Mouse (Mus musculus): ENCODE results near the gene Taf8.

Gene Taf8

DNA sequence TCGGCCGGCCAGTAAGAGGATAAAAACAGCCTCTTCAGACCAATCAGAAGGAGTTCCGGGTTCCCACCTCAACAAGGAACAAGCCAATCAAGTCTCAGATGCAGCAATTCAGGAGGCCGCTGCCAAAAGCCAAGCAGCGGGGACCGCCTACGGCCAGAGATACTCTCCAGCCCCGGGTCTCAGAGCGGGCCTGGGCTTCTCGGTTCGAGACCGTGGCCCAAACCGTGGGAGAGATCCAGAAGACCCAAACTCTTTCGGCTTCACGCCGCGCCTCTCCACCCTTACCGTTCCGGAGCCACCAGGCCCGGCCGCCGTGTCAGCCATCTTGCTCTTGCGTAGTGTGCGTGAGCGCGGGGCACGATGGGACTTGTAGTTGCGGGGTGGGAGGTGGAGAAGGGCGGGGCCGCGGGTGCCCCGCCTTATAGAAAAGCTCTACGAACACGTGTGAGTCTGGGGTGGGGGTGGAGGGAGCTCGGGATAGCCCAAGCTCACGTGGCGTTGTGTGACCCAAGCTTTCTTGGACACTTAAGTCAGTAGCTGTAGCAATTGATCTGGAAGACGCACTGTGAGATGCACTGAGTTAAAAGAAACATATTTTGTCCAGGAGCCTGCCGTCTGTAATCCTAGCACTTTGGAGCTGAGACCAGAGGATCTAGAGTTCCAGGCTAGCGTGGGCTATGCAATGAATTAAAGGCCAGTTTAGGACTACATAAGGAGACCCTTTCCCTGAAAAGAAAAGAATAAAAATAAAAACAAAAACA, at the start of gene Taf8:
Gene Taf8 (minus strand): TSS at position 347 of the 761 bp plus-strand sequence.
- peak; percentile 77 for DNase-seq (ENCODE audit: extremely low spot score, low read depth, low spot score)

GRCm38 (mm10) chr17:47551049-47551448, 49.0 kb upstream of the Taf8 start:
- no peak for DNase-seq (ENCODE audit: extremely low spot score, low read depth, low spot score)

GRCm38 (mm10) chr17:47545861-47546331, 43.8 kb upstream of the Taf8 start:
- no peak for DNase-seq (ENCODE audit: extremely low spot score, low read depth, low spot score)

DNA sequence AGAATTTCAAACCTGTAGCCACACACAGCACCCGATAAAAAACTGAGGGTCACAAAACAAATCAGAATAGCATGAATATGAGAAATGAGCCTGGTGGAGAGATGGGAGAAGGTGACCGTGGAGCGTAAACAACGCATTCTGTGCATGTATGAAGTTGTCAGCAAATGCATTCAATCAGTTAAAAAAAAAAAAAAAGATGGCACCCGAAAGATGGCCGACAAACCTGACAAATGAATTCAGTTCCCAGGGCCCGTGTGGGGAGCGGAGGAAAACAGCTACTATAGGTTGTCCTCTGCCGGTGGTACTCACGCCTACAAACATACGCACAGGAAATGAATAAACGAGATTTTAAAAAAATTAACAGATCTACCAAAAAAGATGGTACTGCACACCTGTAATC, 43.1 kb upstream of the Taf8 start:
- DNase-seq (ENCODE audit: extremely low spot score, low read depth, low spot score): no peak

GRCm38 (mm10) chr17:47543051-47543650, 41.1 kb upstream of the Taf8 start:
- DNase-seq (ENCODE audit: extremely low spot score, low read depth, low spot score): no peak

GRCm38 (mm10) chr17:47542061-47542460, 40.0 kb upstream of the Taf8 start:
- DNase-seq (ENCODE audit: extremely low spot score, low read depth, low spot score): no peak

- no peak for DNase-seq (ENCODE audit: extremely low spot score, low read depth, low spot score)
Observed at GRCm38 (mm10) chr17:47539128-47539527, 37.0 kb upstream of the Taf8 start.

DNA sequence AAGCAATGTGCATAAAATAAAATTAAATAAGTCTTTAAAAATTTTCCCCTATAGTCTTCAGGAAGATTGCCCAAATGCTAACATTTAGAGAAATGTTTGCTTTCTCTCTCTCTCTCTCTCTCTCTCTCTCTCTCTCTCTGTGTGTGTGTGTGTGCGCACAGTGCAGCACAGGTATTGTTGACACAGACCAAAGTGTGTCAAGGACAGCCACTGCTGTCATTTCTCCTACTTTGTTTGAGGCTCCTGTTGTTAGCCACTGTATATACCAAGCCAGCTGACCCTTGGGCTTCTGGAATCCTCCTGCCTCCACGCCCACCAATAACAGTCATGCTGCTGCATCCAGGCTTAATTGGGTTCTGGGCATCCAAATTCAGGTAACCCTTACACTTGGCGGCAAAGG, 36.0 kb upstream of the Taf8 start:
- DNase-seq (ENCODE audit: extremely low spot score, low read depth, low spot score): no peak

DNA sequence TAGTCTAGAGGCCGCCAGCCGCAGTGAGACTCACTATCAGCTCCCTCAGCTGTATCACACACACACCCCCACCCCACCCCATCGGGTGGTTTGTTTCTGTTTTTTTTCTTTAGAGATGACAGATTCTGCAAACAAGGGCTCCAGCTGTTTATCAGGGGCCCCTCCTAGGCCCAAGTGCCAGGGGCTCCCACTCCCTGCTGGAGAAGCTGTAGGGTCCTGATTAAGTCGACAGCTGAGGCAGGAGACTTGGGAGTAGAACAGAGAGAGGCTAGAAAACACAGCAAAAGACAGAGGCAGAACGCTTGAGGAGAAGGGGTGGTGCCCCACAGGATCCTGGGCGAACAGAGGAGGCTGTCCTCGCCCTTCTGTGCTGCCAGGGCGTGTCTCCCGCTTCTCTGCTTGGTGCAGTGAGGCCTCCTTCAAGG, 33.7 kb upstream of the Taf8 start:
- DNase-seq (ENCODE audit: extremely low spot score, low read depth, low spot score): no peak

- no peak for DNase-seq (ENCODE audit: extremely low spot score, low read depth, low spot score)
Observed at GRCm38 (mm10) chr17:47533691-47534090, 31.6 kb upstream of the Taf8 start.

GRCm38 (mm10) chr17:47532364-47532763, 30.3 kb upstream of the Taf8 start:
- no peak for DNase-seq (ENCODE audit: extremely low spot score, low read depth, low spot score)

GRCm38 (mm10) chr17:47531387-47531818, 29.3 kb upstream of the Taf8 start:
- no peak for DNase-seq (ENCODE audit: extremely low spot score, low read depth, low spot score)

GRCm38 (mm10) chr17:47529595-47529994, 27.5 kb upstream of the Taf8 start:
- no peak for DNase-seq (ENCODE audit: extremely low spot score, low read depth, low spot score)

DNA sequence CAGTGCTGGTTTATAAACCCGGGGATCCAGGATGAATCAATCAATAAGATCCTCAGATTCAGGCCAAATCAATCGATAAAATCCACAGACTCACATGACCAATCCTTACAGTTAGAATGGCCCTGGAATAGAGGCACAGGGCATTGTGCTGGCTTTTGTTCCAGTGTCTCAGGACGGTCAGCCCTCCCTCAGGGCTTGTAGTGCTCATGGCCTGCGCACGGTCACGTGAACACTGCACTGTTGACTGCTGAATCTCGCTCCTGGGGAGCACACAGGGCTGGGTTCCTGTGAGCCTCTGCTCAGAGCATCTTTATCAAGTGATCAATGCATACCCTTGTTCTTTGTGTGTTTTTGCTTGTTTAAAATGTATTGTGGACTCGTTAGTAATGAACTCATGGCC, 26.8 kb upstream of the Taf8 start:
- DNase-seq (ENCODE audit: extremely low spot score, low read depth, low spot score): no peak

DNA sequence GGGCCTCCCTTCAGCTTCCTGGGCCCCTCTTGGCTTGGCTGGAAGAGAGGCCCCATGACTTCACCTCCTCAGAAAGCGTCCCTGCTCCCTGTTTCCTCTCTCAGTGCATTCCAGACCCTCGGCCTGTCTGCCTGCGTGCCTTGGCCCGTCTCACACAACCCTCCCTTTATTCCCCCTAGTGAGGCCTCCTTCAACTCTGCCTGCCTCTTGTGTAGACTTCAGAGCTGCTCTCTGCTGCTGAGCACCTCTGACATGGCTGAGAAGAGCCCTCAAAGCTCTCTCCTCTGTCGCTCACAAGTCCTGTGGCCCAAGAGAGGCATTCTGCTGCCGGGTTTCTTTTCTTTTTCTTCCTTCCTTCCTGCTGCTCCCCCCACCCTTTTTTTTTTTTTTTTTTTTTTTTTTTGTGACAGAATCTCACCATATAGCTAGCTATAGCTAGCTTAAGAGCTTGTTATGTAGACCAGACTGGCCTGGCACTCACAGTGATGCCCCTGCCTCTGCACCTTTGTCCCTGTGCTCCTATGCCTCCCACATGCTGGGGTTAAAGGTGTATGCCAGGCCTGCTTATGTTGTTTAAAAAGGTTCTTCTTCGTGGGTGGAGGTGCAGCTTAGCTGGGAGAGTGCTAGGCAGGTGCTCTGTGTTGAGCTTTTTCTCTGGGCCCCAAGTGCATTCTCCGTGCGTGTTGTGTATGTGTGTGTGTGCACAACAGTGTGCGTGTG, 25.6 kb upstream of the Taf8 start:
- no peak for DNase-seq (ENCODE audit: extremely low spot score, low read depth, low spot score)

- DNase-seq (ENCODE audit: extremely low spot score, low read depth, low spot score): no peak
Observed at GRCm38 (mm10) chr17:47526856-47527520, 24.9 kb upstream of the Taf8 start.

DNA sequence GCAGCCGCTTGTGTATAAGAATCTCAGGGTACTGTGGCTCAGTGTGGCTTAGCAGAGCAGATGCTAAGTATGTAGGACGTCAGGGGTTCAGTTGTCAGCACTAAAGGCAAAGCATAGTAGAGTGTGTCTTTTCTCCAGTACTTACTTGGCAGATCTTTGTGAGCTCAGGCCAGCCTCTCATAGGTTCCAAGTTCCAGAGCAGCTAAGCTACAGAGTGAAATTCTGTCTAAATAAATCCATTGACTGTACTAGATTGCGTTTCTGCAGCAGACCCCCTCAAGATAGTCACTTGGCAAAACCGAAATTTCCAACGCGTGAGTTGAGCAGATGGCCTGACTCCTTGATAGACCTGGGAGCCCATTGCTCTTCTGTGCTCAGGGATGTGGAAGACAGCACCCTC, 22.9 kb upstream of the Taf8 start:
- no peak for DNase-seq (ENCODE audit: extremely low spot score, low read depth, low spot score)

- DNase-seq (ENCODE audit: extremely low spot score, low read depth, low spot score): no peak
Observed at GRCm38 (mm10) chr17:47524055-47524454, 22.0 kb upstream of the Taf8 start.

DNA sequence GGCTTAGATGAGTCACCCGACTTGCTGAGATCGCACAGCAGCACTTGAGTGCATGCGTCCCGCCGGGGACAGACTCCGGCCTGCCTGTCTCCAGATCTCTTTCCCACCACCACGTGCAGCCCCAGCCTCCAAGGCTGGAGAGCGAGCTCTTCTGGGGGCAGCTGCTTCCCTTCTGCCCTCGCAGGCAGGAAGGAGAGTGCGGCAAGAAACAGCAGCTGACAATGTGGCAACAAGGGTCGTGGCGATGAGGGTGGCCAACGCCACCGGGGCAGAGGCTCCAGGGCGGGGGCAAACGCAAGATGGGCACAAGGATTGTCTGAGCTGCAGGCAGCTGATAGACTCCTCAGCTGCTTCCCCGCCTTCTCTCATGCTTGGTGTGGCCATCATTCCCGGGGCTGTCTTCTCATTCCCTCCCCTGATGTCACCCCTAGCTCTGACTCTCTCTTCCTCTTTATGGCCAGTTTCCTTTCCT, 21.2 kb upstream of the Taf8 start:
- no peak for DNase-seq (ENCODE audit: extremely low spot score, low read depth, low spot score)

- DNase-seq (ENCODE audit: extremely low spot score, low read depth, low spot score): no peak
Observed at GRCm38 (mm10) chr17:47522536-47522935, 20.4 kb upstream of the Taf8 start.

All from hindlimb bud, embryonic 11.5 days (tissue).